Mouse (Mus musculus): ENCODE results near the gene Ptger3. TPM values are rescaled to one million over a fixed set of nuclear protein-coding genes. Genes with fewer than 3 reads are reported as not detected.

Ptger3 gene
- polyA plus RNA-seq, 2 experiments = 1.4 to 2.3 TPM

GRCm38 (mm10) chr3:157616949-157617348, 50.3 kb downstream of the Ptger3 start:
- Histone ChIP-seq H3K27me3 (ENCODE audit: control insufficient read depth, insufficient read depth, low read length) (no peaks in the 10 kb centered on the region), H3K9me3 (ENCODE audit: control insufficient read depth, low read length) (no peaks in the 10 kb centered on the region), H3K36me3 (replicated peaks; ENCODE audit: control insufficient read depth, insufficient read depth, low read depth) (no peaks in the 10 kb centered on the region), H3K27ac (no peak overlapping the region), H3K4me1 (replicated peaks; ENCODE audit: control insufficient read depth in 2 of 2, insufficient read depth in 2 of 2, low read length in 1 of 2) (peaks cover 0 to 2% of the 10 kb centered on the region in 2 experiments; a peak in 1 of 4 replicates), H3K9ac (replicated peaks) (no peak overlapping the region), H3K4me3 (ENCODE audit: insufficient read depth in 1 of 2, low read depth in 2 of 2, low read length in 2 of 2) (no peak overlapping the region), H3K4me2 (ENCODE audit: low read depth) (no peak overlapping the region)
- TF ChIP-seq CTCF (IDR thresholded peaks at IDR 0.05; ENCODE audit: low read depth) = no peak
- no peak for TF ChIP-seq EP300 (IDR thresholded peaks at IDR 0.05; ENCODE audit: low read depth)
- no peak for DNase-seq (ENCODE audit: low read depth in 3 of 3, low spot score in 3 of 3)
- no peak for ATAC-seq (ENCODE audit: insufficient read depth)

- no peak for DNase-seq (ENCODE audit: low read depth in 3 of 3, low spot score in 3 of 3)
- H3K36me3 ChIP-seq (replicated peaks; ENCODE audit: control insufficient read depth, insufficient read depth, low read depth) = no peaks in the 10 kb centered on the region
- H3K9me3 ChIP-seq (ENCODE audit: control insufficient read depth, low read length) = no peaks in the 10 kb centered on the region
- TF ChIP-seq CTCF (IDR thresholded peaks at IDR 0.05; ENCODE audit: low read depth) (no peak), EP300 (IDR thresholded peaks at IDR 0.05; ENCODE audit: low read depth) (no peak)
- H3K9ac ChIP-seq (replicated peaks) = no peak overlapping the region
- 26% methylated on average over 3 of the region's 3 CpGs for WGBS (ENCODE audit: insufficient replicate concordance)
- ATAC-seq (ENCODE audit: insufficient read depth) = no peak
- H3K27ac ChIP-seq = no peak overlapping the region
- H3K4me1 ChIP-seq (replicated peaks; ENCODE audit: control insufficient read depth in 2 of 2, insufficient read depth in 2 of 2, low read length in 1 of 2) = peaks cover 4% of the 10 kb centered on the region in 2 experiments; a peak in 3 of 4 replicates
- H3K4me3 ChIP-seq (ENCODE audit: insufficient read depth in 1 of 2, low read depth in 2 of 2, low read length in 2 of 2) = no peak overlapping the region
- no peak overlapping the region for H3K4me2 ChIP-seq (ENCODE audit: low read depth)
- H3K27me3 ChIP-seq (ENCODE audit: control insufficient read depth, insufficient read depth, low read length) = no peaks in the 10 kb centered on the region
Measured at GRCm38 (mm10) chr3:157627407-157627806, 60.7 kb downstream of the Ptger3 start.

GRCm38 (mm10) chr3:157630671-157631070, 64.0 kb downstream of the Ptger3 start:
- H3K27me3 ChIP-seq (ENCODE audit: control insufficient read depth, insufficient read depth, low read length) = no peaks in the 10 kb centered on the region
- no peaks in the 10 kb centered on the region for H3K36me3 ChIP-seq (replicated peaks; ENCODE audit: control insufficient read depth, insufficient read depth, low read depth)
- peaks cover 4 to 10% of the 10 kb centered on the region in 2 experiments; a peak in 3 of 4 replicates for H3K4me1 ChIP-seq (replicated peaks; ENCODE audit: control insufficient read depth in 2 of 2, insufficient read depth in 2 of 2, low read length in 1 of 2)
- H3K4me2 ChIP-seq (ENCODE audit: low read depth) = no peak overlapping the region
- H3K27ac ChIP-seq = no peak overlapping the region
- WGBS (ENCODE audit: insufficient replicate concordance) = 12% methylated on average over 5 of the region's 5 CpGs
- ATAC-seq (ENCODE audit: insufficient read depth) = no peak
- no peaks in the 10 kb centered on the region for H3K9me3 ChIP-seq (ENCODE audit: control insufficient read depth, low read length)
- no peak overlapping the region for H3K9ac ChIP-seq (replicated peaks)
- no peak overlapping the region for H3K4me3 ChIP-seq (ENCODE audit: insufficient read depth in 1 of 2, low read depth in 2 of 2, low read length in 2 of 2)
- TF ChIP-seq CTCF (IDR thresholded peaks at IDR 0.05; ENCODE audit: low read depth) = no peak
- TF ChIP-seq EP300 (IDR thresholded peaks at IDR 0.05; ENCODE audit: low read depth) = 0 out of 2 replicates have a peak, but pooled peaks have one; percentile 15
- DNase-seq (ENCODE audit: low read depth in 3 of 3, low spot score in 3 of 3) = peak in 1 of 3 experiments; percentile 12

- no peaks in the 10 kb centered on the region for H3K9me3 ChIP-seq (ENCODE audit: control insufficient read depth, low read length)
- H3K27ac ChIP-seq = no peak overlapping the region
Measured at GRCm38 (mm10) chr3:157631383-157631782, 64.7 kb downstream of the Ptger3 start.

DNA sequence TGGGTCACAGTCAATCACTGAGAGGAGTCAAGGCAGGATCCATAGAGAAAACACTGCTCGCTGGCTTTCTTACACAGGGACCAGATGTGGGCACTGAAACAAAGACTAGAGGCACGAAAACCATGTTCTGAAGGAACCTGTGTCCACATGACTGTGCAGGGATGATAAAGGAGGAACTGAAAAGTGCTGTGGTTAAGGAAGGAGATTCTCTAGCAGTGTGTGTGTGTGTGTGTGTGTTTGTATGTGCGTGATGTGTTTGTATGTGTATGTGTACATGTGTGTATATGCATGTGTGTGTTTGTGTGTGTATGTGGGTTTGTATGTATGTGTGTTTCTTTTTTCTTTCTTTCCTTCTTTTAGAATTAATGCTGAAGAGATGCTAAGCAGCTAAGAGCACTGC, 67.7 kb downstream of the Ptger3 start:
- 40% methylated on average over 3 of the region's 3 CpGs for WGBS (ENCODE audit: insufficient replicate concordance)
- H3K4me3 ChIP-seq (ENCODE audit: insufficient read depth in 1 of 2, low read depth in 2 of 2, low read length in 2 of 2) = no peak overlapping the region
- H3K27ac ChIP-seq = no peak overlapping the region
- no peaks in the 10 kb centered on the region for H3K9me3 ChIP-seq (ENCODE audit: control insufficient read depth, low read length)
- no peaks in the 10 kb centered on the region for H3K27me3 ChIP-seq (ENCODE audit: control insufficient read depth, insufficient read depth, low read length)
- no peak overlapping the region for H3K4me2 ChIP-seq (ENCODE audit: low read depth)
- no peak for DNase-seq (ENCODE audit: low read depth in 3 of 3, low spot score in 3 of 3)
- H3K9ac ChIP-seq (replicated peaks) = no peak overlapping the region
- ATAC-seq (ENCODE audit: insufficient read depth) = no peak
- TF ChIP-seq EP300 (IDR thresholded peaks at IDR 0.05; ENCODE audit: low read depth) (no peak), CTCF (IDR thresholded peaks at IDR 0.05; ENCODE audit: low read depth) (no peak)
- peaks cover 11 to 25% of the 10 kb centered on the region in 2 experiments for H3K4me1 ChIP-seq (replicated peaks; ENCODE audit: control insufficient read depth in 2 of 2, insufficient read depth in 2 of 2, low read length in 1 of 2)
- no peaks in the 10 kb centered on the region for H3K36me3 ChIP-seq (replicated peaks; ENCODE audit: control insufficient read depth, insufficient read depth, low read depth)

More at GRCm38 (mm10) chr3:157631383-157631782, 64.7 kb downstream of the Ptger3 start:
- H3K4me2 ChIP-seq (ENCODE audit: low read depth) = no peak overlapping the region
- H3K27me3 ChIP-seq (ENCODE audit: control insufficient read depth, insufficient read depth, low read length) = no peaks in the 10 kb centered on the region
- H3K9ac ChIP-seq (replicated peaks) = no peak overlapping the region
- ATAC-seq (ENCODE audit: insufficient read depth) (peak; percentile 34; the same call in 1 of the 2 replicates), DNase-seq (ENCODE audit: low read depth in 3 of 3, low spot score in 3 of 3) (no peak)
- 5% methylated on average over 2 of the region's 2 CpGs for WGBS (ENCODE audit: insufficient replicate concordance)
- no peak for TF ChIP-seq EP300 (IDR thresholded peaks at IDR 0.05; ENCODE audit: low read depth)
- H3K4me3 ChIP-seq (ENCODE audit: insufficient read depth in 1 of 2, low read depth in 2 of 2, low read length in 2 of 2) = no peak overlapping the region
- H3K36me3 ChIP-seq (replicated peaks; ENCODE audit: control insufficient read depth, insufficient read depth, low read depth) = no peaks in the 10 kb centered on the region
- peaks cover 10 to 14% of the 10 kb centered on the region in 2 experiments for H3K4me1 ChIP-seq (replicated peaks; ENCODE audit: control insufficient read depth in 2 of 2, insufficient read depth in 2 of 2, low read length in 1 of 2)
